ENCODE assay signal across 8 mouse cellular contexts in the genomic region with DNA sequence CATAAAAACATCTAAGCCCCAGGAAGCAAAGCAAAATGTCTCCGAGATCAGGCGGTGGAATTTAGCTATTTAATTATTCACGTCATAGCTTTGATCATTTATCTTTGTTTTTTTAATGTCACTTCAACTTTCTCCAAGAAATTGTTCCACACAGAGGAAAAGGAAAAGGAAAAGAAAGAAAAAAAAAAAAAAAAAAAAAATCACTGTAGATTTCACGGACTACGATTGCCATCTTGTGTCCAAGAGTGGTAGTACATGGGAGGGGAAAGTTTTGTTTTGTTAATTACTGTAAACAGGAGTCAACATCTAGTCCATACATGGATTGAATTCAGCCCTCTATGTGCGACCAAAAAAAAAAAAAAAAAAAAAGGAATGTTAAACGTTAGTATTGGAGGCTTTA.
DNase-seq lines count a peak whose midpoint lies in the region; ATAC-seq lines count a peak whose summit lies in the region.

No protein-coding gene starts in this region.

- no peaks in the 10 kb centered on the region for H3K27me3 ChIP-seq in heart, embryonic 13.5 days (replicated peaks)
- no peaks in the 10 kb centered on the region for H3K27me3 ChIP-seq in heart, embryonic 11.5 days (ENCODE audit: control insufficient read depth, insufficient read depth, low read length)

- no peak for ATAC-seq in heart, embryonic 13.5 days (ENCODE audit: extremely low read depth, insufficient number of reproducible peaks, low FRiP score, low TSS enrichment)
- no peak for ATAC-seq in heart, embryonic 11.5 days (replicated peaks; ENCODE audit: insufficient number of reproducible peaks, low FRiP score, low TSS enrichment)
- ATAC-seq in erythroblast, adult 5-6 weeks (replicated peaks; ENCODE audit: low FRiP score, poor library complexity, severe bottlenecking): no peak

- DNase-seq in testis, postnatal 10 days (ENCODE audit: low spot score): peak; percentile 59
- no peak for DNase-seq in testis, postnatal 14 days (ENCODE audit: low spot score)
- DNase-seq in c-Kit-positive CD71-positive TER-119-negative erythroid progenitor cells, embryonic 14.5 days (ENCODE audit: low read depth): peak; percentile 10
- DNase-seq in kidney, postnatal 4 days: peak; percentile 29 to 33
- no peak for DNase-seq in urinary bladder, postnatal 4 days (ENCODE audit: low spot score in 2 of 2)

- H3K4me2 ChIP-seq in heart, embryonic 13.5 days: 0 out of 2 replicates have a peak overlapping the region, but pooled peaks have one; percentile 38
- H3K4me2 ChIP-seq in heart, embryonic 11.5 days: no peak overlapping the region

- H3K27ac ChIP-seq in heart, embryonic 13.5 days (replicated peaks): no peak overlapping the region
- H3K27ac ChIP-seq in heart, embryonic 11.5 days (ENCODE audit: low read depth, low read length): no peak overlapping the region

- H3K9ac ChIP-seq in heart, embryonic 13.5 days: no peak overlapping the region
- no peak overlapping the region for H3K9ac ChIP-seq in heart, embryonic 11.5 days (ENCODE audit: low read depth, low read length)

- WGBS in heart, embryonic 13.5 days: 16% methylated on average over 7 of the region's 7 CpGs
- 16% methylated on average over 7 of the region's 7 CpGs for WGBS in heart, embryonic 11.5 days (ENCODE audit: insufficient replicate concordance)

- no peaks in the 10 kb centered on the region for H3K36me3 ChIP-seq in heart, embryonic 13.5 days
- H3K36me3 ChIP-seq in heart, embryonic 11.5 days (ENCODE audit: control insufficient read depth, insufficient read depth, low read length): no peaks in the 10 kb centered on the region

- H3K4me3 ChIP-seq in heart, embryonic 13.5 days: no peak overlapping the region
- no peak overlapping the region for H3K4me3 ChIP-seq in heart, embryonic 11.5 days (ENCODE audit: low read depth, low read length)

- H3K9me3 ChIP-seq in heart, embryonic 13.5 days: no peaks in the 10 kb centered on the region
- no peaks in the 10 kb centered on the region for H3K9me3 ChIP-seq in heart, embryonic 11.5 days (replicated peaks; ENCODE audit: control insufficient read depth, low read length)

- H3K4me1 ChIP-seq in heart, embryonic 13.5 days: peaks cover 4% of the 10 kb centered on the region; the same call in 1 of the 2 replicates
- H3K4me1 ChIP-seq in heart, embryonic 11.5 days (ENCODE audit: control insufficient read depth, insufficient read depth, low read length): no peaks in the 10 kb centered on the region

Comparison
In these comparisons a context has a peak if more than half of its experiments do, and no peak if none do; other contexts are left out.
1. DNase-seq: peak in testis, postnatal 10 days (single experiment), c-Kit-positive CD71-positive TER-119-negative erythroid progenitor cells, embryonic 14.5 days (single experiment) and kidney, postnatal 4 days (2 of 2); none in testis, postnatal 14 days (single experiment) and urinary bladder, postnatal 4 days (0 of 2).